Mouse (Mus musculus) forebrain, embryonic 13.5 days (tissue): Measurements from ENCODE around the gene Omp. TPM values are rescaled to one million over a fixed set of nuclear protein-coding genes. Genes with fewer than 3 reads are reported as not detected.

Experiments used
- ATAC-seq: fragments of 200-750 bp; cut with Nextera tagmentation; 2 replicates; pipeline ENCODE4 v1.8.0; 2017
- H3K27ac ChIP-seq: fragments of 300-500 bp; sonication (generic); 2 replicates; pipeline ENCODE4 v1.5.1; 2015; ENCODE audit warnings: inconsistent platforms, mild to moderate bottlenecking, moderate library complexity
- H3K27me3 ChIP-seq: fragments of 300-500 bp; sonication (generic); 2 replicates; pipeline ENCODE4 v1.6.1; 2015; ENCODE audit warnings: mild to moderate bottlenecking, inconsistent platforms
- H3K36me3 ChIP-seq: fragments of 300-500 bp; sonication (generic); 2 replicates; pipeline ENCODE4 v1.6.1; 2015; ENCODE audit warnings: mild to moderate bottlenecking, inconsistent platforms; ENCODE audit not compliant: poor library complexity, severe bottlenecking
- H3K4me1 ChIP-seq: fragments of 300-500 bp; sonication (generic); 2 replicates; pipeline ENCODE4 v1.6.1; 2015; ENCODE audit warnings: inconsistent platforms
- H3K4me2 ChIP-seq: fragments of 300-500 bp; sonication (generic); 2 replicates; pipeline ENCODE4 v1.6.1; 2015; ENCODE audit warnings: inconsistent platforms, mild to moderate bottlenecking, moderate library complexity
- H3K4me3 ChIP-seq: fragments of 300-500 bp; sonication (generic); 2 replicates; pipeline ENCODE4 v1.5.1; 2015; ENCODE audit warnings: mild to moderate bottlenecking, inconsistent platforms
- H3K9ac ChIP-seq: fragments of 300-500 bp; sonication (generic); 2 replicates; pipeline ENCODE4 v1.6.1; 2015; ENCODE audit warnings: mild to moderate bottlenecking, inconsistent platforms
- H3K9me3 ChIP-seq: fragments of 300-500 bp; sonication (generic); replicated peaks from 2 replicates; pipeline ENCODE4 v1.6.1; 2016; ENCODE audit warnings: inconsistent platforms
- WGBS: fragments of 180-500 bp; shearing (Covaris S2); methylation state at CpG from one replicate; pipeline ENCODE4 v1.1.7; 2015; 5-methylcytosine and 5-hydroxymethylcytosine counted together
- polyA plus RNA-seq: library from polyadenylated mRNA; unstranded; fragments of >200 nt; fragmentation: Nextera tagmentation; extraction: Ambion mirVana; gene quantifications from 2 replicates; pipeline ENCODE4 v1.2.1, GENCODE M21; 2015

The Omp gene
- polyA plus RNA-seq, 1 experiment from 2014 or later: 0.52 TPM

DNA sequence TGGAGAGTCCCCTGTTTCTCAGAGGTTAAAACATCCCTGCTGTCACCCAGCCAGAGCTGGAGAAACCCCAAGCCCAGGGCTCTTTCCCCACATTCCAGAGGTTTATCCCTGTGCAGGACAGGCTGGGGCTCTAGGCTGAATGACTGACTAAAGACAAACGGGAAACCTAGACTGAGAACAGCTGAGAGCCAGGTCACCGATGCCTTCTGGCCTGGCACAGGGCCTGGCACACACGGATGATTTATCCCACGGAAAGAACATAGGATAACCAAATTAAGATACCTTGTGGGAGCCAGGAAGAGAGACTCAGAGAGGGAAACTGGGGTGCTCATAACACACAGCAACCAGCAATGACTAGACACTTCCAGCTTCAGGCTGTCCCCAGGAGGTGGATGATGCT is 35.5 kb downstream of the Omp start:
- Histone ChIP-seq H3K4me3 (no peak overlapping the region), H3K36me3 (no peaks in the 10 kb centered on the region), H3K4me2 (no peak overlapping the region), H3K9me3 (no peaks in the 10 kb centered on the region), H3K4me1 (peaks cover 7% of the 10 kb centered on the region), H3K27ac (no peak overlapping the region), H3K9ac (no peak overlapping the region), H3K27me3 (peaks cover 22% of the 10 kb centered on the region)
- WGBS: 76% methylated on average over 4 of the region's 4 CpGs
- ATAC-seq: no peak

DNA sequence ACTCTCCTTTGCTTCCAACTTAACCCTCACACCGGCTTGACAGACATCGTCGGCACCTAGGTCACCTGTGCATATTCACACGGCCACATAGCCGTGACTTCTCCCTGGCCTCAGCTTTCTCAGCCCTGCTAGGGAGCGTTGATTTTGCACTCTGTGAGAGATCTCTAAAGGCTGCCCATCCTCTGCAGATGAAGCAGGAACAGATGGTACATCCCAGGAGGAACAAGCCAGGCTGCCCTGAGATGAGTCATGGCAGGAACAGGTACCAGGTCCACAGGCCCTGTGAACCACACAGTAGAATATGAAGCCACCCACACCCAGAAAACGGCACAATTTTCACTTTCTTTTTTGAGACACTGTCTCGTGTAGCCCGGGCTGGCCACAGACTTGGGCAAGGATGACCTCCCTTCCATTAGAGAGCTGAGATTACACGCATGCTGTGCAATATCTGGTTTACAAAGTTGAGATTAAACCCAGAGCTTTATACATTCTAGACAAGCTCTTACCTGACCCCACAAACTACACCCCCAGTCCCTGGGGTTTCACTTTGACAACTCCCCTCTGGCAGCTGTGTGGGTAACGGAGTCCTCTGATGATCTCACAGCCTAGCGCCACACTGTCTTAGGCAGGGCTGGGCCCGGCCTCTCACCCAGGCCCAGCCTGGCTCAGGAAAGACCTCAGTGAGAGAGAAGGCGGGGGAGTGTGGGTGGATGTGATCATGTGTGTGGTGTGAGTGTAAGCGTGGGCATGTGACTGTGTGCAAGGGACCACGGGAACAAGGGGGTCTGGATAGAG is 36.5 kb downstream of the Omp start:
- Histone ChIP-seq H3K9ac (peak overlapping the region; percentile 5; the same call in 1 of the 2 replicates), H3K4me1 (peaks cover 7% of the 10 kb centered on the region), H3K4me2 (no peak overlapping the region), H3K27ac (no peak overlapping the region), H3K4me3 (no peak overlapping the region), H3K9me3 (no peaks in the 10 kb centered on the region), H3K27me3 (peaks cover 22% of the 10 kb centered on the region), H3K36me3 (no peaks in the 10 kb centered on the region)
- 85% methylated on average over 16 of the region's 16 CpGs for WGBS
- ATAC-seq: no peak

DNA sequence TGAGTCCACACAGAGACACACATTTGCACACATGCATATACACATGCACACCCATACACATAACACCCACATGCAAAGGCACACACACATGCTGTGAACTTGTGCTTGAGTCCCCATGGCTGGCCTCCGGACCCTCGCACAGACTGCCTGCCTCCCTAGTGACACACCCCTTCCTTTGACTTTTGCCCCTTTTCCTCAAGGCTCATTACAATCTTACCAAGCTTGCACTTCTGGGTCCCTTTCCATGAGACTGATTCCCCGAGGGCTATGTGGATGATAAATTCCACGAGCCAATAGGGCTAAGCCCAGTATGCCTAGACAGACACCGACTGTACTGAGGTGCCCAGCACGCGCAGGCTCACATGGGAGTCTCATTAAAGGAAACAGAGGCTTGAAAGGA is 39.0 kb downstream of the Omp start:
- no peaks in the 10 kb centered on the region for H3K36me3 ChIP-seq
- ATAC-seq: no peak
- peaks cover 11% of the 10 kb centered on the region for H3K27me3 ChIP-seq
- peaks cover 20% of the 10 kb centered on the region for H3K4me1 ChIP-seq
- H3K27ac ChIP-seq: no peak overlapping the region
- WGBS: 88% methylated on average over 7 of the region's 7 CpGs
- H3K4me3 ChIP-seq: no peak overlapping the region
- H3K4me2 ChIP-seq: no peak overlapping the region
- H3K9ac ChIP-seq: no peak overlapping the region
- no peaks in the 10 kb centered on the region for H3K9me3 ChIP-seq

DNA sequence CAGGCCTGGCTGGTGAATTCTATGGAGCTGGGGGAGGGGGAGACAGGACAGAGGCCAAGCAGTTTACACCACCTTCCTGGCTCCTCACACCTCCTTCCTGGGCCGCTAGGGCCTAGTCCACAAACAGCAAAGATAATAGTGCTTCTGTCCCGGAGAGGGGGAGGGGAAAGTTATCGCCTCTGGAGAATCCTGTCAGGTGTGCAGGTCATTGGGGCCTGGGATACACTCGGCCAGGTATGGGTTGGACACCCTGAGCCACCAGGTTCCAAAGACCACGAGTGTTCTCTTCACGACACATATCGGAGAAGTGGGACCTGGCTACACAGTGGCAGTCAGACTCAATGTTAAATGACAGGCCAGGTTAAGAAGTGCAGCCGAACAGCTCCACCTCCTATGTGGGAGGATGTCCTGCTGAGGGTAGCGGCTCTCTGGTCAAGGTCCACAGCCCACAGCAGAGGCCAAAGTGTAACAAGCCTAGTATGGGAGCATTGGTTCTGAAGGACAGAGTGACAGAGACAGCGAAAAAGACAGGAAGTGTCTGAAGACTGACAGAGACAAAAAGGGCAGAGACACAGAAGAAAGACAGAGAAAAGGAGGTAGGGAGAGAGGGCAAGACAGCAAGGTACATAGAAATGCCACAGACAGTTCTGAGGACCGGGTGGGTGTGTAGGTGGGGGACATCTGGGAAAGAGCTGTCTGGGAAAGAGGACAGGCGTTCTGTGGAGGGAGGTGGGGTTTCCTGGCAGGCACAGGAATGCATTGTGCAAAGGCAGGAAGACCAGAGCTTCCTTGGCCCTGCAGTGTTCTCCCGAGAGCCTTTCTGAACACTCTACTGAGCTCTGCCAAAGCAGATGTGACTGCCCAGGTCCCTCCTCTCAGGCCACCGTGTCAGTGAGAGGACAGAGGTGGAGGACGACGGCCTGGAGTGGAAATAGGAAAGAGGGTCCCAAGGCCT is 40.5 kb downstream of the Omp start:
- 72% methylated on average over 16 of the region's 16 CpGs for WGBS

DNA sequence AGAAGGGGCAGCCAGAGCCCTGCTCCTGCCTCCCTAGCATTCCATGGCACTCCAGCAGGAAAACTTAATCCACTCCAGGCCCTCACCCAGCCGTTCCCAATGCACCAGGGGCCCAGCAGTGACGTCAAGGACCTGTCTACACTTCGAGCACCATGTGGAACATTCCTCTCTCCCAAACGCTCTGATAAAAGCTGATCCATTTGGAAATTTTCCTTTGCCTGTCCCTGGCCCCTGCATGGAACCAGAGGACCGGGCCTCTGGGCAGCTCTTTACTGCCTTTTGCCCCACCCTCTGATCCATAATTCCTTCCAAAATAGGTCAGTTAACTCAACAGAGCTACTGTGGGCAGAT is 41.4 kb downstream of the Omp start:
- H3K36me3 ChIP-seq: no peaks in the 10 kb centered on the region
- no peak overlapping the region for H3K27ac ChIP-seq
- no peak overlapping the region for H3K4me3 ChIP-seq
- H3K9ac ChIP-seq: no peak overlapping the region
- ATAC-seq: no peak
- H3K4me2 ChIP-seq: no peak overlapping the region
- peaks cover 18% of the 10 kb centered on the region for H3K4me1 ChIP-seq
- no peaks in the 10 kb centered on the region for H3K9me3 ChIP-seq
- 86% methylated on average over 5 of the region's 5 CpGs for WGBS
- H3K27me3 ChIP-seq: no peaks in the 10 kb centered on the region; the same call in 1 of the 2 replicates

More for the DNA sequence above, 40.5 kb downstream of the Omp start:
- Histone ChIP-seq H3K27ac (no peak overlapping the region), H3K27me3 (no peaks in the 10 kb centered on the region; the same call in 1 of the 2 replicates), H3K9ac (peak overlapping the region; percentile 40), H3K4me2 (no peak overlapping the region), H3K36me3 (no peaks in the 10 kb centered on the region), H3K9me3 (no peaks in the 10 kb centered on the region), H3K4me3 (no peak overlapping the region), H3K4me1 (peaks cover 18% of the 10 kb centered on the region)
- no peak for ATAC-seq

DNA sequence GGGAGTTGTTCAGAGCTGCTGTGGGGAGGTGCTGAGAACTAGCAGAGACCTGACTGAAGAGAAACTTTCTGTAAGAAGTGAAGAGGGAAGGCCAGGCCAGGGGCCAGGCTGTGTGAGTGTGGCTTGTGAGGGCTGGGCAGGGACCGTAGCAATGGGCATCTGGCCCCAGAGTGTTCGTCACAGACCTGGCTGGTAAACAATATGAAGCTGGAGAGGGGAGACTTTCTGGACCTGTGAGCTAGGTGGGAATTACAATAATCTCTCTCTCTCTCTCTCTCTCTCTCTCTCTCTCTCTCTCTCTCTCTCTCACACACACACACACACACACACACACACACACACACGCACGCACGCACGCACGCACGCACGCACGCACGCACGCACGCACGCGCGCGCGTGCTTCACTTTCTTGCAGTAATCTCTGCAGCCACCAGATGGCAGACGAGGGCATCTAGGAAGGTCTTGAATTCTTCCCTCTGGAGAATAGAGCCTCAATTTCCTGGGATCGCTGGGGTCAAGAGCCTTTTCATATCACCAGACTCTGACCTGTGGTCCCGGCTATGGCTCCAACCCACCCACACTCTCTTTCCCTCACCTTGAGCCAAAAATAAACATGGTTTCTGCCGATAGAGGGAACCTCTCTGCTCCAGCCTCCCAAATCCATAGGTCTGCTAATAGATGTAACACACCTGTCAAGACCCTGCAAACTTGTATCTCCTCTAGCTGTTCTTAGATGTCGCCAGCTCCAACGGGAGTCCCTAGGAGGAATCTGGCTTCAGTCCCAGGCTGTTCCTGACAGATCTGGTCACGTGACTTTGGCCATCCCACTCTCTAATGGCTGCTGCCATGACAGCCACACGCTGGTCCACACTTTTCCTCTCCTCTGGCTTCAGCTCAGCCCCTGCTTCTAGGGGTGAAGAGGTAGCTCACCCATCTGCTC is 42.0 kb downstream of the Omp start:
- Histone ChIP-seq H3K9ac (peak overlapping the region; percentile 63), H3K4me3 (peak overlapping the region; percentile 34), H3K4me1 (peaks cover 18% of the 10 kb centered on the region), H3K36me3 (no peaks in the 10 kb centered on the region), H3K4me2 (peak overlapping the region; percentile 60), H3K27me3 (no peaks in the 10 kb centered on the region; the same call in 1 of the 2 replicates), H3K9me3 (no peaks in the 10 kb centered on the region), H3K27ac (peak overlapping the region; percentile 32; the same call in 1 of the 2 replicates)
- ATAC-seq: peak; percentile 78
- WGBS: 15% methylated on average over 24 of the region's 26 CpGs

DNA sequence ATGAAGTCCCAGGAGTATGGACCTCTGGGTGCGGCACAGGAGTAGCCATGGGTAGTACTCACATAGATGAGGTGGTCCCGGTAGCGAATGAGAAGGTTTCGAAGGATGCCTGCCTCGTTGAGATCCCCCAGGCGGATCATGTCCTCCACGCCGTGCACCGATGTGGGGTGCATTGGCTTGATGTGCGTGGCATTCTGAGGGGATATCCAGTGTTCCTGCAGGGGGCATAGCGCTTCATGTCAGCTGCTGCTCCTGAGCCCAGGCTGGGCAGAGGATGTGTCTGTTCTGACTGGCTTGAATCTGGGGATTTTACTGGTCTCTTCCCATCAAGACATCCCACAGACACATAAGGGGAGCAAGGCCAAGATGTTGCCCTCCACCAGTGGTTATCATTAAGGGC is 42.8 kb downstream of the Omp start:
- Histone ChIP-seq H3K9me3 (no peaks in the 10 kb centered on the region), H3K27ac (peak overlapping the region; percentile 32; the same call in 1 of the 2 replicates), H3K4me2 (peak overlapping the region; percentile 60), H3K27me3 (no peaks in the 10 kb centered on the region; the same call in 1 of the 2 replicates), H3K9ac (peak overlapping the region; percentile 63), H3K4me1 (peaks cover 18% of the 10 kb centered on the region), H3K4me3 (peak overlapping the region; percentile 34), H3K36me3 (peaks cover 6% of the 10 kb centered on the region)
- WGBS: 94% methylated on average over 11 of the region's 11 CpGs
- peak; percentile 26; the same call in 1 of the 2 replicates for ATAC-seq

- Histone ChIP-seq H3K27ac (no peak overlapping the region), H3K9me3 (no peaks in the 10 kb centered on the region), H3K36me3 (peaks cover 22% of the 10 kb centered on the region), H3K4me1 (0 out of 2 replicates have a peak, but pooled peaks cover 13% of the 10 kb centered on the region), H3K4me2 (no peak overlapping the region), H3K27me3 (no peaks in the 10 kb centered on the region), H3K9ac (no peak overlapping the region), H3K4me3 (no peak overlapping the region)
- WGBS: 95% methylated on average over 8 of the region's 8 CpGs
- no peak for ATAC-seq
Measured at GRCm38 (mm10) chr7:98097557-98097956, 47.7 kb downstream of the Omp start.

GRCm38 (mm10) chr7:98095852-98096251 is 49.5 kb downstream of the Omp start:
- H3K4me2 ChIP-seq: no peak overlapping the region
- peaks cover 22% of the 10 kb centered on the region for H3K36me3 ChIP-seq
- no peak overlapping the region for H3K4me3 ChIP-seq
- ATAC-seq: no peak
- WGBS: 97% methylated on average over 4 of the region's 4 CpGs
- H3K9ac ChIP-seq: no peak overlapping the region
- no peaks in the 10 kb centered on the region for H3K9me3 ChIP-seq
- H3K27ac ChIP-seq: no peak overlapping the region
- H3K27me3 ChIP-seq: no peaks in the 10 kb centered on the region
- H3K4me1 ChIP-seq: no peaks in the 10 kb centered on the region
